Mouse (Mus musculus): ENCODE measurements at regions not wholly inside any gene's neighbourhood (a gene's known extent, or its start where the extent isn't known, plus 50 kb on each side); places are given as distances from the start of the nearest gene placed in this dataset.

DNA sequence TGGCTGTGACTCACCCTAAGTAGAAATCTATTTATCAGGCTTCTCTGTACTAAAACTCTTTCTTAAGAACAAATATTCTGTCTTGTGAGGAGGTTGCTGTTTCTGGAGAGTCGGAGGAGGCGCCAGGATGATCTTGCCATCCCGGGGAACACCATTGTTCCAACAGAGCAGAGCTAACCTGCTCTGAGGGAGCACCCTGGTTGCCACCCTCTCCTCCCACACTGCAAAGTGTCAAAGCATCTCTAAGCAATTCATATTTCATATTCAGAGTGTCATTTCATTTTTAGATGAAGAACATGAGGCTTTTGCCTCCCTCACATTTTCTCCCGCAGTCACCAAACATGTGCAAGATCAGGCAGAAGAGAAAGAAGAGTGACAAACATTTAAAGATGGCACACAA lies 90.3 kb downstream of the Sem1 start:
- TF ChIP-seq CTCF (conservative IDR thresholded peaks at IDR 0.05; ENCODE audit: low read length): no peak
- no peak for TF ChIP-seq POU5F1 (IDR thresholded peaks at IDR 0.05; ENCODE audit: borderline replicate concordance, low read length)
